Mouse (Mus musculus) left cerebral cortex, postnatal 14 days (tissue): ENCODE measurements around the gene Scfd1. TPM values are rescaled to one million over a fixed set of nuclear protein-coding genes. Genes with fewer than 3 reads are reported as not detected.

Source experiments
- DNase-seq, 2 experiments: peaks; one replicate each; pipeline ENCODE4 v3.0.0; 2021 to 2022; ENCODE audit warnings: low spot score in 2 of 2, mixed read lengths in 1 of 2
- intact Hi-C: fragments of 180-260 bp; cut with DNase I; formaldehyde crosslinking; loops from one replicate; pipeline ENCODE4 v1.15.1; 2025
- long read RNA-seq, 2 experiments: library from polyadenylated mRNA; stranded (forward); transcript quantifications; one replicate each; pipeline ENCODE4 v2.0.0; 2021
- total RNA-seq, 2 experiments: library from RNA; stranded (reverse); gene quantifications; 2 replicates each; pipeline ENCODE4 v1.2.3; 2021

The Scfd1 gene
- 10 to 100 TPM; 38.6 to 41.3 TPM for total RNA-seq
- long read RNA-seq, experiment 1, transcript Scfd1-201 (25 exons, 2,096 nt), result major isoform, 38 of 43 reads
- long read RNA-seq, experiment 1, partial matches to known transcripts, result 0 of 43 reads
- long read RNA-seq, experiment 1, other reads (novel, unspliced or antisense), result 5 of 43 reads
- long read RNA-seq, experiment 2, transcript Scfd1-201 (25 exons, 2,096 nt), result major isoform, 43 of 46 reads
- long read RNA-seq, experiment 2, partial matches to known transcripts, result 1 of 46 reads
- long read RNA-seq, experiment 2, other reads (novel, unspliced or antisense), result 2 of 46 reads

GRCm38 (mm10) chr12:51377003-51377887, at the start of gene Scfd1:
TSS of gene Scfd1 (plus strand) at chr12:51377510.
- intact Hi-C loops, result no loop called here
- peak; percentile 94 for DNase-seq

- DNase-seq, result no peak
- intact Hi-C loops, result no loop called here
Observed at GRCm38 (mm10) chr12:51337014-51337413, 40.3 kb upstream of the Scfd1 start.

GRCm38 (mm10) chr12:51346121-51346520, 31.2 kb upstream of the Scfd1 start:
- no peak for DNase-seq
- intact Hi-C loops, result loop anchor here (10.0 kb wide), 1 partner anchor 1971 kb away; no protein-coding TSS in a partner anchor

- peak; percentile 69 to 82 for DNase-seq
- intact Hi-C loops, result loop anchor here (10.0 kb wide), 1 partner anchor 1973 kb away; no protein-coding TSS in a partner anchor
Observed at GRCm38 (mm10) chr12:51347988-51348697, 29.2 kb upstream of the Scfd1 start, which contains the start of gene G2e3. TSS of gene G2e3 (plus strand) at chr12:51348061.

- no peak for DNase-seq
- intact Hi-C loops, result loop anchor here (10.0 kb wide), 1 partner anchor 1974 kb away; no protein-coding TSS in a partner anchor
Observed at GRCm38 (mm10) chr12:51348698-51348998, 28.7 kb upstream of the Scfd1 start.

- intact Hi-C loops, result no loop called here
- no peak for DNase-seq
Observed at GRCm38 (mm10) chr12:51355296-51355695, 22.0 kb upstream of the Scfd1 start.

GRCm38 (mm10) chr12:51361294-51361693, 16.0 kb upstream of the Scfd1 start:
- intact Hi-C loops, result no loop called here

GRCm38 (mm10) chr12:51362898-51363297, 14.4 kb upstream of the Scfd1 start:
- intact Hi-C loops, result no loop called here
- no peak for DNase-seq

More at GRCm38 (mm10) chr12:51361294-51361693, 16.0 kb upstream of the Scfd1 start:
- DNase-seq, result no peak

GRCm38 (mm10) chr12:51368504-51368903, 8.8 kb upstream of the Scfd1 start:
- intact Hi-C loops, result no loop called here
- no peak for DNase-seq

GRCm38 (mm10) chr12:51377888-51378190, 529 bp downstream of the Scfd1 start:
- DNase-seq, result no peak
- intact Hi-C loops, result no loop called here

- DNase-seq, result no peak
- intact Hi-C loops, result loop anchor here (10.0 kb wide), 1 partner anchor 365 kb away; no protein-coding TSS in a partner anchor
Observed at GRCm38 (mm10) chr12:51399871-51400270, 22.6 kb downstream of the Scfd1 start.

GRCm38 (mm10) chr12:51402060-51402698, 24.9 kb downstream of the Scfd1 start:
- intact Hi-C loops, result no loop called here
- peak; percentile 32 to 44 for DNase-seq

- peak in 1 of 2 experiments; percentile 29 for DNase-seq
- intact Hi-C loops, result no loop called here
Observed at GRCm38 (mm10) chr12:51403987-51404586, 26.8 kb downstream of the Scfd1 start.

GRCm38 (mm10) chr12:51411362-51411761, 34.1 kb downstream of the Scfd1 start:
- DNase-seq, result no peak
- intact Hi-C loops, result loop anchor here (10.0 kb wide), 2 partner anchors 203 to 343 kb away; no protein-coding TSS in a partner anchor

- intact Hi-C loops, result no loop called here
- DNase-seq, result peak in 1 of 2 experiments; percentile 16
Observed at GRCm38 (mm10) chr12:51437541-51437940, 60.2 kb downstream of the Scfd1 start.

- intact Hi-C loops, result no loop called here
- no peak for DNase-seq
Observed at GRCm38 (mm10) chr12:51438311-51438710, 61.0 kb downstream of the Scfd1 start.

- DNase-seq, result no peak
- intact Hi-C loops, result no loop called here
Observed at GRCm38 (mm10) chr12:51449303-51449702, 72.0 kb downstream of the Scfd1 start.

- intact Hi-C loops, result no loop called here
- DNase-seq, result no peak
Observed at GRCm38 (mm10) chr12:51470881-51471280, 93.6 kb downstream of the Scfd1 start.

- intact Hi-C loops, result no loop called here
- DNase-seq, result no peak
Observed at GRCm38 (mm10) chr12:51481246-51481645, 103.9 kb downstream of the Scfd1 start.
